Mouse (Mus musculus) stomach, postnatal 0 days (tissue): Measurements from ENCODE around the gene Tcfl5.

ENCODE experiments used
- CTCF ChIP-seq: IDR thresholded peaks from 2 replicates; pipeline ENCODE4 v1.5.1; 2016; ENCODE audit warnings: antibody characterized with exemption, low read depth, mild to moderate bottlenecking, moderate library complexity
- EP300 ChIP-seq: optimal IDR thresholded peaks from 2 replicates; pipeline ENCODE3; 2016; ENCODE audit warnings: antibody characterized with exemption

- no peak for TF ChIP-seq CTCF
- no peak for TF ChIP-seq EP300
Observed at GRCm38 (mm10) chr2:180611882-180612281, 30.6 kb downstream of the Tcfl5 start.
